Mouse (Mus musculus): ENCODE results near the gene Selenom. TPM values are rescaled to one million over a fixed set of nuclear protein-coding genes. Genes with fewer than 3 reads are reported as not detected.

Gene Selenom
- polyA plus RNA-seq, 1 experiment, result 13.8 TPM

GRCm38 (mm10) chr11:3525560-3525959, 11.1 kb downstream of the Selenom start:
- TF ChIP-seq CTCF (IDR thresholded peaks at IDR 0.05; ENCODE audit: control insufficient read depth, insufficient read depth, insufficient replicate concordance, low read depth, low read length), result no peak
- no peak for TF ChIP-seq POLR2A (IDR thresholded peaks at IDR 0.05; ENCODE audit: control insufficient read depth, low read depth, low read length)
- Histone ChIP-seq H3K36me3 (ENCODE audit: control insufficient read depth, insufficient read depth, low read length) (no peaks in the 10 kb centered on the region), H3K4me1 (ENCODE audit: control insufficient read depth, insufficient read depth, low read length) (peaks cover 8% of the 10 kb centered on the region), H3K4me3 (ENCODE audit: control insufficient read depth, low read depth, low read length) (no peak overlapping the region), H3K27ac (ENCODE audit: control insufficient read depth, insufficient read depth, low read depth, low read length) (no peak overlapping the region), H3K27me3 (ENCODE audit: control insufficient read depth, insufficient read depth, low read length) (no peaks in the 10 kb centered on the region)

- TF ChIP-seq POLR2A (IDR thresholded peaks at IDR 0.05; ENCODE audit: control insufficient read depth, low read depth, low read length) (no peak), CTCF (IDR thresholded peaks at IDR 0.05; ENCODE audit: control insufficient read depth, insufficient read depth, insufficient replicate concordance, low read depth, low read length) (no peak)
- no peaks in the 10 kb centered on the region for H3K36me3 ChIP-seq (ENCODE audit: control insufficient read depth, insufficient read depth, low read length)
- peaks cover 5% of the 10 kb centered on the region for H3K4me1 ChIP-seq (ENCODE audit: control insufficient read depth, insufficient read depth, low read length)
- H3K27ac ChIP-seq (ENCODE audit: control insufficient read depth, insufficient read depth, low read depth, low read length), result no peak overlapping the region
- H3K27me3 ChIP-seq (ENCODE audit: control insufficient read depth, insufficient read depth, low read length), result no peaks in the 10 kb centered on the region
- H3K4me3 ChIP-seq (ENCODE audit: control insufficient read depth, low read depth, low read length), result no peak overlapping the region
These were observed 11.7 kb downstream of the Selenom start for GRCm38 (mm10) chr11:3526207-3526606.

GRCm38 (mm10) chr11:3526979-3527738, 12.7 kb downstream of the Selenom start:
- Histone ChIP-seq H3K4me1 (ENCODE audit: control insufficient read depth, insufficient read depth, low read length) (no peaks in the 10 kb centered on the region), H3K36me3 (ENCODE audit: control insufficient read depth, insufficient read depth, low read length) (no peaks in the 10 kb centered on the region), H3K27me3 (ENCODE audit: control insufficient read depth, insufficient read depth, low read length) (no peaks in the 10 kb centered on the region), H3K27ac (ENCODE audit: control insufficient read depth, insufficient read depth, low read depth, low read length) (no peak overlapping the region), H3K4me3 (ENCODE audit: control insufficient read depth, low read depth, low read length) (no peak overlapping the region)
- TF ChIP-seq POLR2A (IDR thresholded peaks at IDR 0.05; ENCODE audit: control insufficient read depth, low read depth, low read length), result no peak
- no peak for TF ChIP-seq CTCF (IDR thresholded peaks at IDR 0.05; ENCODE audit: control insufficient read depth, insufficient read depth, insufficient replicate concordance, low read depth, low read length)

GRCm38 (mm10) chr11:3527766-3528165, 13.3 kb downstream of the Selenom start:
- no peaks in the 10 kb centered on the region for H3K27me3 ChIP-seq (ENCODE audit: control insufficient read depth, insufficient read depth, low read length)
- TF ChIP-seq POLR2A (IDR thresholded peaks at IDR 0.05; ENCODE audit: control insufficient read depth, low read depth, low read length) (no peak), CTCF (IDR thresholded peaks at IDR 0.05; ENCODE audit: control insufficient read depth, insufficient read depth, insufficient replicate concordance, low read depth, low read length) (no peak)
- H3K27ac ChIP-seq (ENCODE audit: control insufficient read depth, insufficient read depth, low read depth, low read length), result no peak overlapping the region
- H3K36me3 ChIP-seq (ENCODE audit: control insufficient read depth, insufficient read depth, low read length), result no peaks in the 10 kb centered on the region
- H3K4me1 ChIP-seq (ENCODE audit: control insufficient read depth, insufficient read depth, low read length), result no peaks in the 10 kb centered on the region
- H3K4me3 ChIP-seq (ENCODE audit: control insufficient read depth, low read depth, low read length), result no peak overlapping the region

- H3K27me3 ChIP-seq (ENCODE audit: control insufficient read depth, insufficient read depth, low read length), result no peaks in the 10 kb centered on the region
- no peaks in the 10 kb centered on the region for H3K4me1 ChIP-seq (ENCODE audit: control insufficient read depth, insufficient read depth, low read length)
- no peaks in the 10 kb centered on the region for H3K36me3 ChIP-seq (ENCODE audit: control insufficient read depth, insufficient read depth, low read length)
- no peak overlapping the region for H3K4me3 ChIP-seq (ENCODE audit: control insufficient read depth, low read depth, low read length)
- no peak overlapping the region for H3K27ac ChIP-seq (ENCODE audit: control insufficient read depth, insufficient read depth, low read depth, low read length)
- TF ChIP-seq POLR2A (IDR thresholded peaks at IDR 0.05; ENCODE audit: control insufficient read depth, low read depth, low read length), result no peak
- TF ChIP-seq CTCF (IDR thresholded peaks at IDR 0.05; ENCODE audit: control insufficient read depth, insufficient read depth, insufficient replicate concordance, low read depth, low read length), result no peak
These were observed 13.7 kb downstream of the Selenom start for GRCm38 (mm10) chr11:3528208-3528607.

GRCm38 (mm10) chr11:3529476-3530252, 15.2 kb downstream of the Selenom start:
- no peak overlapping the region for H3K4me3 ChIP-seq (ENCODE audit: control insufficient read depth, low read depth, low read length)
- no peaks in the 10 kb centered on the region for H3K4me1 ChIP-seq (ENCODE audit: control insufficient read depth, insufficient read depth, low read length)
- no peak for TF ChIP-seq POLR2A (IDR thresholded peaks at IDR 0.05; ENCODE audit: control insufficient read depth, low read depth, low read length)
- no peak for TF ChIP-seq CTCF (IDR thresholded peaks at IDR 0.05; ENCODE audit: control insufficient read depth, insufficient read depth, insufficient replicate concordance, low read depth, low read length)
- no peaks in the 10 kb centered on the region for H3K27me3 ChIP-seq (ENCODE audit: control insufficient read depth, insufficient read depth, low read length)
- no peaks in the 10 kb centered on the region for H3K36me3 ChIP-seq (ENCODE audit: control insufficient read depth, insufficient read depth, low read length)
- no peak overlapping the region for H3K27ac ChIP-seq (ENCODE audit: control insufficient read depth, insufficient read depth, low read depth, low read length)

GRCm38 (mm10) chr11:3530731-3531130, 16.2 kb downstream of the Selenom start:
- Histone ChIP-seq H3K4me1 (ENCODE audit: control insufficient read depth, insufficient read depth, low read length) (peaks cover 8% of the 10 kb centered on the region), H3K27me3 (ENCODE audit: control insufficient read depth, insufficient read depth, low read length) (no peaks in the 10 kb centered on the region), H3K36me3 (ENCODE audit: control insufficient read depth, insufficient read depth, low read length) (no peaks in the 10 kb centered on the region), H3K27ac (ENCODE audit: control insufficient read depth, insufficient read depth, low read depth, low read length) (no peak overlapping the region), H3K4me3 (ENCODE audit: control insufficient read depth, low read depth, low read length) (no peak overlapping the region)
- TF ChIP-seq POLR2A (IDR thresholded peaks at IDR 0.05; ENCODE audit: control insufficient read depth, low read depth, low read length) (no peak), CTCF (IDR thresholded peaks at IDR 0.05; ENCODE audit: control insufficient read depth, insufficient read depth, insufficient replicate concordance, low read depth, low read length) (no peak)

All from testis, adult 2 months (tissue).